Mouse (Mus musculus): Measurements from ENCODE around the gene Itpr1.

Gene Itpr1

GRCm38 (mm10) chr6:108482464-108482863 lies 269.6 kb downstream of the Itpr1 start:
- no peak for DNase-seq

GRCm38 (mm10) chr6:108486212-108486992 lies 273.5 kb downstream of the Itpr1 start:
- DNase-seq: no peak

- peak; percentile 30 to 42 for DNase-seq
Observed at GRCm38 (mm10) chr6:108487300-108487835, 274.5 kb downstream of the Itpr1 start.

- DNase-seq: peak in 1 of 2 experiments; percentile 30
Observed at GRCm38 (mm10) chr6:108488250-108488649, 275.4 kb downstream of the Itpr1 start.

GRCm38 (mm10) chr6:108491969-108492368 lies 279.1 kb downstream of the Itpr1 start:
- peak in 1 of 2 experiments; percentile 45 for DNase-seq

GRCm38 (mm10) chr6:108493753-108494152 lies 280.9 kb downstream of the Itpr1 start:
- no peak for DNase-seq

GRCm38 (mm10) chr6:108494185-108494804 lies 281.4 kb downstream of the Itpr1 start:
- DNase-seq: no peak

- DNase-seq: no peak
Observed at GRCm38 (mm10) chr6:108494994-108495393, 282.1 kb downstream of the Itpr1 start.

GRCm38 (mm10) chr6:108498070-108498469 lies 285.2 kb downstream of the Itpr1 start:
- DNase-seq: no peak

- DNase-seq: peak in 1 of 2 experiments; percentile 38
Observed at GRCm38 (mm10) chr6:108503651-108504050, 290.8 kb downstream of the Itpr1 start.

- DNase-seq: no peak
Observed at GRCm38 (mm10) chr6:108504717-108505116, 291.8 kb downstream of the Itpr1 start.

GRCm38 (mm10) chr6:108506161-108506560 lies 293.3 kb downstream of the Itpr1 start:
- DNase-seq: no peak

GRCm38 (mm10) chr6:108507337-108507736 lies 294.4 kb downstream of the Itpr1 start:
- peak; percentile 48 to 73 for DNase-seq

GRCm38 (mm10) chr6:108509320-108509719 lies 296.4 kb downstream of the Itpr1 start:
- DNase-seq: no peak

GRCm38 (mm10) chr6:108510101-108510500 lies 297.2 kb downstream of the Itpr1 start:
- peak in 1 of 2 experiments; percentile 54 for DNase-seq

- no peak for DNase-seq
Observed at GRCm38 (mm10) chr6:108512097-108512496, 299.2 kb downstream of the Itpr1 start.

- DNase-seq: no peak
Observed at GRCm38 (mm10) chr6:108512994-108513393, 300.1 kb downstream of the Itpr1 start.

- DNase-seq: no peak
Observed at GRCm38 (mm10) chr6:108516248-108516647, 303.4 kb downstream of the Itpr1 start.

- DNase-seq: peak in 1 of 2 experiments; percentile 49
Observed at GRCm38 (mm10) chr6:108517241-108517981, 304.5 kb downstream of the Itpr1 start.

GRCm38 (mm10) chr6:108517986-108518385 lies 305.1 kb downstream of the Itpr1 start:
- no peak for DNase-seq

GRCm38 (mm10) chr6:108518552-108518951 lies 305.7 kb downstream of the Itpr1 start:
- DNase-seq: no peak

GRCm38 (mm10) chr6:108519327-108519726 lies 306.4 kb downstream of the Itpr1 start:
- no peak for DNase-seq

- DNase-seq: no peak
Observed at GRCm38 (mm10) chr6:108523956-108524616, 311.2 kb downstream of the Itpr1 start.
